15 mouse cellular contexts compared by ENCODE assay signal in genomic region chr10:74939300-74939699, GRCm38 (mm10). TPM values are rescaled to one million over a fixed set of nuclear protein-coding genes. Genes with fewer than 3 reads are reported as not detected.
DNase-seq lines count a peak whose midpoint lies in the region; ATAC-seq and TF ChIP-seq lines count a peak whose summit lies in the region.
"Had no signal": no experiment of that assay in that cellular context is flagged by ENCODE, and none has a peak within 500 bp of the region (broad histone marks: within the 10 kb centered on the region; RNA-seq: fewer than 3 reads in every experiment).

No protein-coding gene starts in this region.

- no peaks in the 10 kb centered on the region for H3K4me1 ChIP-seq in heart, postnatal 0 days (ENCODE audit: control insufficient read depth, insufficient read depth)
- H3K4me1 ChIP-seq in heart, embryonic 12.5 days (replicated peaks): no peaks in the 10 kb centered on the region
- no peaks in the 10 kb centered on the region for H3K4me1 ChIP-seq in liver, embryonic 14.5 days (replicated peaks; ENCODE audit: control insufficient read depth in 2 of 2, insufficient read depth in 2 of 2, low read length in 1 of 2)
- no peaks in the 10 kb centered on the region for H3K4me1 ChIP-seq in cortical plate, adult 2 months (ENCODE audit: control insufficient read depth, insufficient read depth, low read length)
- H3K4me1 ChIP-seq in hindbrain, embryonic 11.5 days (replicated peaks; ENCODE audit: control insufficient read depth, insufficient read depth, low read length): no peaks in the 10 kb centered on the region
- H3K4me1 ChIP-seq: liver, embryonic 13.5 days; neural tube, embryonic 13.5 days had no signal

- H3K36me3 ChIP-seq in heart, postnatal 0 days (replicated peaks; ENCODE audit: control insufficient read depth, insufficient read depth, low read length): no peaks in the 10 kb centered on the region
- no peaks in the 10 kb centered on the region for H3K36me3 ChIP-seq in heart, embryonic 12.5 days
- H3K36me3 ChIP-seq in liver, embryonic 14.5 days (replicated peaks; ENCODE audit: control insufficient read depth, insufficient read depth, low read depth): no peaks in the 10 kb centered on the region
- no peaks in the 10 kb centered on the region for H3K36me3 ChIP-seq in hindbrain, embryonic 11.5 days (ENCODE audit: control insufficient read depth, insufficient read depth, low read length)
- H3K36me3 ChIP-seq: liver, embryonic 13.5 days; neural tube, embryonic 13.5 days had no signal

- H3K4me3 ChIP-seq in heart, postnatal 0 days (ENCODE audit: low read depth, low read length): no peak overlapping the region
- no peak overlapping the region for H3K4me3 ChIP-seq in heart, embryonic 12.5 days
- H3K4me3 ChIP-seq in liver, embryonic 14.5 days (ENCODE audit: insufficient read depth in 1 of 2, low read depth in 2 of 2, low read length in 2 of 2): no peak overlapping the region
- H3K4me3 ChIP-seq in cortical plate, adult 2 months (ENCODE audit: insufficient read depth, low read length): no peak overlapping the region
- no peak overlapping the region for H3K4me3 ChIP-seq in hindbrain, embryonic 11.5 days (ENCODE audit: low read depth, low read length)
- H3K4me3 ChIP-seq: liver, embryonic 13.5 days; neural tube, embryonic 13.5 days had no signal

- TF ChIP-seq EP300 in heart, postnatal 0 days (IDR thresholded peaks at IDR 0.05; ENCODE audit: low read depth): no peak
- no peak for TF ChIP-seq EP300 in liver, embryonic 14.5 days (IDR thresholded peaks at IDR 0.05; ENCODE audit: low read depth)

- TF ChIP-seq CTCF in heart, postnatal 0 days (IDR thresholded peaks at IDR 0.05; ENCODE audit: low read depth): peak; percentile 42
- TF ChIP-seq CTCF in liver, embryonic 14.5 days (IDR thresholded peaks at IDR 0.05; ENCODE audit: low read depth): peak; percentile 32
- 0 out of 2 replicates have a peak, but pooled peaks have one; percentile 36 for TF ChIP-seq CTCF in cortical plate, adult 2 months (IDR thresholded peaks at IDR 0.05; ENCODE audit: extremely low read depth, insufficient read depth, low read length)

- no peaks in the 10 kb centered on the region for H3K27me3 ChIP-seq in heart, postnatal 0 days (ENCODE audit: control insufficient read depth, insufficient read depth, low read length)
- H3K27me3 ChIP-seq in heart, embryonic 12.5 days (replicated peaks): 0 out of 2 replicates have a peak, but pooled peaks cover 3% of the 10 kb centered on the region
- H3K27me3 ChIP-seq in liver, embryonic 14.5 days (ENCODE audit: control insufficient read depth, insufficient read depth, low read length): no peaks in the 10 kb centered on the region
- H3K27me3 ChIP-seq in hindbrain, embryonic 11.5 days (ENCODE audit: control insufficient read depth, insufficient read depth, low read length): no peaks in the 10 kb centered on the region
- H3K27me3 ChIP-seq: liver, embryonic 13.5 days; neural tube, embryonic 13.5 days had no signal

- 49% methylated on average over 3 of the region's 3 CpGs for WGBS in heart, postnatal 0 days
- WGBS in heart, embryonic 12.5 days: 56% methylated on average over 3 of the region's 3 CpGs
- WGBS in liver, embryonic 14.5 days (ENCODE audit: insufficient replicate concordance): 42% methylated on average over 3 of the region's 3 CpGs
- WGBS in hindbrain, embryonic 11.5 days: 70% methylated on average over 3 of the region's 3 CpGs

- no peak overlapping the region for H3K9ac ChIP-seq in heart, postnatal 0 days (replicated peaks; ENCODE audit: low read depth, low read length)
- no peak overlapping the region for H3K9ac ChIP-seq in heart, embryonic 12.5 days
- no peak overlapping the region for H3K9ac ChIP-seq in liver, embryonic 14.5 days (replicated peaks)
- no peak overlapping the region for H3K9ac ChIP-seq in hindbrain, embryonic 11.5 days (ENCODE audit: low read depth, low read length)
- H3K9ac ChIP-seq: liver, embryonic 13.5 days; neural tube, embryonic 13.5 days had no signal

- no peak overlapping the region for H3K27ac ChIP-seq in heart, postnatal 0 days (ENCODE audit: low read depth)
- H3K27ac ChIP-seq in heart, embryonic 12.5 days (ENCODE audit: poor library complexity, severe bottlenecking): no peak overlapping the region
- no peak overlapping the region for H3K27ac ChIP-seq in liver, embryonic 14.5 days
- no peak overlapping the region for H3K27ac ChIP-seq in cortical plate, adult 2 months (ENCODE audit: insufficient read depth, low read length)
- H3K27ac ChIP-seq in hindbrain, embryonic 11.5 days (ENCODE audit: low read depth, low read length): no peak overlapping the region
- H3K27ac ChIP-seq: liver, embryonic 13.5 days; neural tube, embryonic 13.5 days had no signal

- no peak overlapping the region for H3K4me2 ChIP-seq in heart, postnatal 0 days (ENCODE audit: low read depth, low read length)
- no peak overlapping the region for H3K4me2 ChIP-seq in heart, embryonic 12.5 days
- no peak overlapping the region for H3K4me2 ChIP-seq in liver, embryonic 14.5 days (ENCODE audit: low read depth)
- H3K4me2 ChIP-seq in hindbrain, embryonic 11.5 days (replicated peaks; ENCODE audit: low read depth, low read length): no peak overlapping the region
- H3K4me2 ChIP-seq: liver, embryonic 13.5 days; neural tube, embryonic 13.5 days had no signal

- ATAC-seq in heart, postnatal 0 days (ENCODE audit: insufficient read depth, low read depth): no peak
- no peak for ATAC-seq in heart, embryonic 12.5 days (ENCODE audit: insufficient number of reproducible peaks, low FRiP score)
- ATAC-seq in liver, embryonic 14.5 days (ENCODE audit: insufficient read depth): no peak
- no peak for ATAC-seq in hindbrain, embryonic 11.5 days (ENCODE audit: low FRiP score)
- ATAC-seq: forebrain, embryonic 16.5 days had no signal

- no peak for TF ChIP-seq POLR2A in cortical plate, adult 2 months (IDR thresholded peaks at IDR 0.05; ENCODE audit: extremely low read depth, insufficient read depth, low read length)

- no peak for DNase-seq in heart, postnatal 0 days (ENCODE audit: low spot score)
- no peak for DNase-seq in liver, embryonic 14.5 days (ENCODE audit: low read depth in 3 of 3, low spot score in 3 of 3)
- DNase-seq in liver: no peak
- DNase-seq in 416B (ENCODE audit: low read depth): peak; percentile 33
- no peak for DNase-seq in spleen, adult 12 weeks (ENCODE audit: low spot score)
- DNase-seq in hindbrain, embryonic 11.5 days (ENCODE audit: low spot score): no peak
- DNase-seq: adrenal gland, adult 2 months; cerebellum, postnatal 36 days; gastrocnemius, postnatal 25 days; liver, embryonic 13.5 days; thymus, adult 2 months had no signal

- H3K9me3 ChIP-seq in heart, postnatal 0 days (replicated peaks; ENCODE audit: control insufficient read depth, low read length): no peaks in the 10 kb centered on the region
- H3K9me3 ChIP-seq in heart, embryonic 12.5 days (replicated peaks): no peaks in the 10 kb centered on the region
- no peaks in the 10 kb centered on the region for H3K9me3 ChIP-seq in liver, embryonic 14.5 days (ENCODE audit: control insufficient read depth, low read length)
- H3K9me3 ChIP-seq in hindbrain, embryonic 11.5 days (ENCODE audit: control insufficient read depth, low read length): no peaks in the 10 kb centered on the region
- H3K9me3 ChIP-seq: liver, embryonic 13.5 days; neural tube, embryonic 13.5 days had no signal

RNA-seq across cellular contexts. Expression of gene Gnaz, which starts 27.7 kb away (rescaled TPM):
- total RNA-seq in heart, postnatal 0 days (2014; rRNA removed; ENCODE audit: low replicate concordance): 2.1 and 2.4 TPM in 2 replicates
- 0.38 and 0.44 TPM in 2 replicates for polyA plus RNA-seq in heart, postnatal 0 days (2015; fragmentation: Nextera tagmentation; extraction: Ambion mirVana)
- polyA plus RNA-seq in heart, embryonic 12.5 days (2016; fragmentation: Nextera tagmentation; extraction: Ambion mirVana): 1.2 and 1.6 TPM in 2 replicates
- polyA plus RNA-seq in liver, embryonic 14.5 days (2012; rRNA removed): 2.1 and 2.2 TPM in 2 replicates
- polyA plus RNA-seq in liver, embryonic 14.5 days (2014; fragmentation: Nextera tagmentation; extraction: Ambion mirVana): 2.5 and 3.9 TPM in 2 replicates
- 82.8 and 85.2 TPM in 2 replicates for polyA plus RNA-seq in cortical plate, adult 2 months (2012; rRNA removed)
- 14.0 and 14.7 TPM in 2 replicates for polyA plus RNA-seq in hindbrain, embryonic 11.5 days (2014; fragmentation: Nextera tagmentation; extraction: Ambion mirVana)
